Mouse (Mus musculus) neural tube, embryonic 10.5 days (tissue): Measurements from ENCODE around the gene Per2.
A peak's percentile ranks its signal among the peaks of the same experiment; 100 is the strongest.

ENCODE experiments used
- DNase-seq: peaks from one replicate; pipeline ENCODE4 v3.0.0-alpha.2; 2017; ENCODE audit warnings: low spot score; ENCODE audit errors: extremely low spot score

Gene Per2

GRCm38 (mm10) chr1:91397927-91398259, 61.2 kb downstream of the Per2 start:
- DNase-seq = no peak

GRCm38 (mm10) chr1:91390369-91390768, 68.8 kb downstream of the Per2 start:
- no peak for DNase-seq

- no peak for DNase-seq
These were observed 78.0 kb downstream of the Per2 start for GRCm38 (mm10) chr1:91381091-91381471.

- DNase-seq = peak; percentile 74
These were observed 78.6 kb downstream of the Per2 start for GRCm38 (mm10) chr1:91380453-91381090.

- no peak for DNase-seq
These were observed 85.7 kb downstream of the Per2 start for GRCm38 (mm10) chr1:91373414-91373835.

GRCm38 (mm10) chr1:91370055-91370454, 89.1 kb downstream of the Per2 start:
- no peak for DNase-seq

- no peak for DNase-seq
These were observed 89.7 kb downstream of the Per2 start for GRCm38 (mm10) chr1:91369408-91369807.

GRCm38 (mm10) chr1:91367295-91367694, 91.8 kb downstream of the Per2 start:
- DNase-seq = no peak

- peak; percentile 79 for DNase-seq
These were observed 92.7 kb downstream of the Per2 start, which contains the start of gene Erfe for GRCm38 (mm10) chr1:91366215-91367108. Gene Erfe (plus strand): TSS chr1:91366430.
